Mouse (Mus musculus): Measurements from ENCODE around the gene Gab1.

The Gab1 gene

GRCm38 (mm10) chr8:80843744-80844434 is 36.4 kb downstream of the Gab1 start:
- no peak for DNase-seq (ENCODE audit: low spot score)

GRCm38 (mm10) chr8:80842514-80842913 is 37.8 kb downstream of the Gab1 start:
- DNase-seq (ENCODE audit: low spot score), result no peak

GRCm38 (mm10) chr8:80840090-80840489 is 40.2 kb downstream of the Gab1 start:
- no peak for DNase-seq (ENCODE audit: low spot score)

DNA sequence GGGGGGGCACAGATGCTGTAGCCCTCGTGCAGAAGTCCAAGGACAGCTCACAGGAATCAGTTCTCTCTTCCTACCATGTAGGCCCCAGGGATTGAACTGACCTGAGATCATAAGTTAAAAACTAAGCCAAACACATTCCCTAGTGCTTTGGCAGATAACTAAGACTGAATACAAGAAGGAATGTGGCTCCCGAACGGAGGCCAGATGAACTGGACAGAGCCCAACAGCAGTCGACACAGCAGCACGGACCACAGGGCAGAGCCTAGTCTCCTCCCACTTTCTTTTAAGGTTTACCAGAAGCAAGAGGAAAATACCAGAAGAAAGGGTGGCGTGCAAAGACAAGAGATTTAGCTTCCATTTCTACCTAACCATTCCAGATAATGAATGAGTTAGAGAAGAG is 42.1 kb downstream of the Gab1 start:
- DNase-seq (ENCODE audit: low spot score), result no peak

GRCm38 (mm10) chr8:80835401-80835800 is 44.9 kb downstream of the Gab1 start:
- DNase-seq (ENCODE audit: low spot score), result no peak

DNA sequence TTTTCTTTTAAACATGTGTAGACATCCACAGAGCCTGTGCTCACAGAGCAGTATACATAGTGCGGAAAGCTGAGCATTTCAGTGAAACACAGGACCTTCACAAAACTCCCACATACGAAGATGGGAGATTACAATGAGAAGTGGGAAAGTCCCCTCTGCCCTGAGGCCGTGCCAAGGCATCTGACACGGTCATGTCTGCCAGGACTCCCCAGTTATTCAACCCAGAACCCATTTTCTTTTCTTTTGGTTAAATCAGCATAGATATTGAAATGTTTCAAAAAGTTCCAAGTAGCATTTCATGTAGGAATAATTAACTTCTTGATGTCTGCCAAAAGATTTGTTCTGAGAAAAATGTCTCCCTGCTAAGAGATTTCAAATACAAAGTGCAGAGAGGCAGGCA is 45.9 kb downstream of the Gab1 start:
- no peak for DNase-seq (ENCODE audit: low spot score)

DNA sequence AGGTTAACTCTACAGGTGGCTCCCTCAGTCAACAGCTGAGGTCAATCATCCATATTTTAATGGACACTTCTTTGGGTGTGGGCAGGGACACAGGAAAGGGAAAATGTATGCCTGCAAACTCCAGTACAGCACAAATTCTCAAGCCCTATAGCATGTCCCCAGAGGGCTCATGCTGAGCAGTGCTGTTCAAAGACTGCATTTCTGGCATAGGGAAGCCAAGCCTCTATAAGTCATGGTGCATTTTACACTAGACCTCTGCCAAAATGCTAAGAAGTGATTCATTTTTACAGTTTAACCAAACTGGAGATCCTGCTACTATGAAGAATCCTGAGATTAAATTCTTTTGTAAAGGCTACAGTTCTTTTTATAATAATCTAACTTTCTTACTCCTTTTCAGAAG is 47.8 kb downstream of the Gab1 start:
- no peak for DNase-seq (ENCODE audit: low spot score)

GRCm38 (mm10) chr8:80831876-80832524 is 48.3 kb downstream of the Gab1 start:
- no peak for DNase-seq (ENCODE audit: low spot score)

DNA sequence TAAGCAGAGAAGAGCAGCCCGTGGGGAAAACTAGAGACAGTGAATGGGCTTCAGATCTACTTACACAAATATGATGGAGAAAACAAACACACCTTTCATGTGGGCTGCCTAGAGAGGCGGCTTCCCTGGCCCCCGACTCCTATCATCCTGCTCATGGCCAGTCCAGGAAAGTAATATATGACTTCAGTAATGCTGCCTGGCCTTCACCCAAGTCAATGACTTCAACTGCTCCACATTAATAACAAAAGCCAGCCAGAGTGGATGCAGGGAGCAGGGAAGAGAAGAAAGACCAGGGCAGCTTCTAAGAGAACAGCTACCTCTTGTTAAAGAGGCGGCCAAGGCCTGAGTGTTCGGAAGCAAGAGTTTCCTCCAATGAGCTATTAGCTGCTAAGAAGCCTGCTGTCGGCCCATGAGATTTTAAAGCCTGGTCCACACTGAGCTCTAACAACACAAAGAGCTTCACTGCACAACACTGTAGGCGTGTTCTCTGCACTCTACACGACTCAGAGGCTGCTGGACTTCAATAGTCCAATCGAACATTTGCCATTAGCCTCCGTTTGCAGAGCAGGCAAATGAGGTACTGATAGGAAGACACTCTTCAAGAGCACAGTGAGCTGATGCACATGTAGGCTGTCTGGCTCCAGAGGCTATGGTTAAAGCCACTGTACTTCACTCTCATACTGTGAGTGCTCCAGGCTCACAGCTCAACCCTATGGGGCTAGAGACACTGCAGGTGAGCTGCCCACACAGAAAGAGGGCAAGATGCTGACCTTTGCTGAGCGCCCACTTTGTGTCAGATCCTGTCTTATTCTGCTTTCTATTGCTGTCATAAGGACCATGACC is 49.4 kb downstream of the Gab1 start:
- DNase-seq (ENCODE audit: low spot score), result no peak

GRCm38 (mm10) chr8:80830141-80830540 is 50.2 kb downstream of the Gab1 start:
- no peak for DNase-seq (ENCODE audit: low spot score)

DNA sequence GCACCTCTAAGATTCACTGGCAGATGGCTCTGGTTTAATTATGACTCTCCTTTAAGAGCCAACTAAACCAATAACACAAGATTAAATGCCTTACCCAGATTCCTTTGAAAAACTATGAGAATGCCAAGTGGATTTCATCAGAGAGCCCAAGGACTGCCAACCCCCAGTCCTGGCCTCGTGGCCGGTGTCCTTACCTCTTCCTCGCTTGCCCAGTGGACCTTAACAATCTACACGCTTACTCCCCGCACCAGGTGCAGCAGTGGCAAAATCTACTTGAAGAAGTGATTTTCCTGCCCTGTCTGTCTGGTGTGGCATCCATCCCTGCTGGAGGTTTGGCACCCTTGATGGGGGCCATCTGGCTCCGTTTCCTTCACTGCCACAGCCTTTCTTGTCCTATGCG is 53.3 kb downstream of the Gab1 start:
- no peak for DNase-seq (ENCODE audit: low spot score)

- DNase-seq (ENCODE audit: low spot score), result no peak
Measured at GRCm38 (mm10) chr8:80825136-80825535, 55.2 kb downstream of the Gab1 start.

DNA sequence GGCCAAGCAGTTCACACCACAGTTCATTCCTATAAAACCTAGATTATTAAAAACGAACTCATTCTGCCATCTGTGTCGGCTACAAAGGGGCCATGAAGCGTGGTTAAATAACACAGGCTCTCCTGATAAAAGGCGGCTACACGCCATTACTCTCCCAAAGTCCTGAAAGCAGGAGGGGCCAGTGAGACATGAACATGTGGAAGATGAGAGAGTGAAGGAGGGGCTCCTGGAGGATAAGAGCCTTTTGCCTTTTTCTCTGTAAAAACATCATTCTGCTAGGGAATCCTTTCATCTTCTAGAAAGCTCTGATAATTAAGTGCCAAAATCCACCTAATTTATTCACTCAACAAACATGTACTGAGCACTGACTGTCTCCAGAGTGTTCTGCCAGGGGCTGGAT is 55.9 kb downstream of the Gab1 start:
- no peak for DNase-seq (ENCODE audit: low spot score)

GRCm38 (mm10) chr8:80823250-80823649 is 57.1 kb downstream of the Gab1 start:
- no peak for DNase-seq (ENCODE audit: low spot score)

- no peak for DNase-seq (ENCODE audit: low spot score)
Measured at GRCm38 (mm10) chr8:80821367-80822225, 58.7 kb downstream of the Gab1 start.

GRCm38 (mm10) chr8:80818978-80819377 is 61.3 kb downstream of the Gab1 start:
- no peak for DNase-seq (ENCODE audit: low spot score)

DNA sequence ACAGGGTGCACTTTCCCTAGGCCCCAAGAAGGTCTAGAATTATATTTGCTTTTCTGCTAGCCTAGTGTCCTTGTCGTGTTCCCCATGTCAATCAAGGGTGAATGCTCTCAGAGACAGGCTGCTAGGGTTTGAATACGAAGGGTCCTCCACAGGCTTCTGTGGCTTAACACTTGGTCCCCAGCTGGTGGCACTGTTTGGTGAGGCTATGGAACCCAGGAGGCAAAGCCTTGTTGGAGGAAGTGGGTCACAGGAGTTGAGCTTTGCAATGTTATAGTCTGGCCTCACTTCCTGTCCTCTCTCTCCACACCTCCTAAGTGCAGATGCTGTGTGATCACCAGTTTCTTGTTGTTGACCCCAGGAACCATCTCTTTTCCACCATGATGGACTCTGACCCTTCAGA is 63.3 kb downstream of the Gab1 start:
- no peak for DNase-seq (ENCODE audit: low spot score)

DNA sequence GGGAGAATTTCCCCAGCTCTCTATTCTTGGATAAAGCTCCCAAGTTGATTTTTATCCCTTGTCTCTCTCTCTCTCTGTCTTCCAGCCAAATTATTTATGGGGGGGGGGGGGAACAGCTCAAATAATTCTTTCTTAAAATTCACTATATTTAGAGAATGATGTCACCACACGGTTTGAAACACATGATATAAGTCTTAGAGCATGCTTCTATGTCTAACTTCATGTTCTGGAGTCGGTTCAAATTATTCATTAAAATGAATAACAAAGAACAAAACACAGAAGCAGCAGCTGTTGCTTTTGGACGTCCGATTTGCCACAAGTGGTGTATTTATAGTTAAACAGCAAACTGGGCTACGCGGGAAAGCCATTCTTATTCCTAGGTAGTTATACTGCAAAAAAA is 65.1 kb downstream of the Gab1 start:
- DNase-seq (ENCODE audit: low spot score), result no peak

DNA sequence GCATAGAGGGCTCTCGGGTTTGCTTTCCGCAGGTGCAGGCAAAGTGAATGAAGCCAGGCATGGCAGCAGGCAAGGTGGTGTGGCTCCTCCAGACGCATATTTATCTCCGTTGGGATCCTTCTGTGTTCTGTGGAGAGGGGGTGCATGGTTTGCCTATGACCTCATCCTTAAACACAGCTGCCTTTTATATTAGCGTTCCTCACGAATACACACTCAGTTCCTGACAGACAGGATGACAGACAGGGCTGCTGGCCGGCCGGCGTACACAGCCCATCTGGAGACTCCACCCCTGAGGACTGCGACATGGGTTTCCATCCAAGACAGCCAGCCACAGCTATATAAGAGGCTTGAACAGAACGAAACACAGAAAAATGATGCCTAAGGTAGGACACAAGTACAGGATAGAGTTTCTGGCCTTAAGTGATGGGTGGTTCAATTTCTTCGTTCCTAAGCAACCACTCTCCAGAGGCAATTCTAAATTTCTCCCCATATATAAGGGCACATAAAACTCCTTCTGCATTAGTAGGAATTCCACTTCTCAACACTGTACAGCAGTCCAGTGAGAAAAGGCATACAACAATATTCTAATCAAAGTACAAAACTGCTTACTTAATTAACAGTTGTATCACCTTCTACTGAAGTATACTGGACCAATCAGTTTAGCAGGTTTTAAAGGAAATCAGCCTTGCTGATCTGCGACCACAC is 66.1 kb downstream of the Gab1 start:
- no peak for DNase-seq (ENCODE audit: low spot score)

- DNase-seq (ENCODE audit: low spot score), result no peak
Measured at GRCm38 (mm10) chr8:80813439-80813838, 66.9 kb downstream of the Gab1 start.

DNA sequence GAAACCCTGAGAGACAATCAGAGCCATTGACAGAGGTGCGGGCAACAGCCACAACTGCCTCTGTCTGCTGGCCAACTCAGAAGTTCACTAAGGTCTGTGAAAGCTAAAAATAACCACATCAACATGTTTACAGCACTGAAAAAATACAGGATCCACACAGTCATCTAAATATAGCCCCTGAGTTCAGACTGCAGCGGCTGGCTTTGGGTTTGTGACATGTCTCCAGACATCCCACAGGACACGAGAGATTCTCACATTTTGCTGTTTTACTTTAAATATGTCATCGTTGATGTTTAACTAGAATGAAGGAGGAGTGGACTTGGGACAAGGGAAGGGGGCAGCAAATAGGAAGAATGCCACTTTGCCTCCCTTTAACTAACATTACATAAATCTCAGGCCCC is 68.7 kb downstream of the Gab1 start:
- no peak for DNase-seq (ENCODE audit: low spot score)

DNA sequence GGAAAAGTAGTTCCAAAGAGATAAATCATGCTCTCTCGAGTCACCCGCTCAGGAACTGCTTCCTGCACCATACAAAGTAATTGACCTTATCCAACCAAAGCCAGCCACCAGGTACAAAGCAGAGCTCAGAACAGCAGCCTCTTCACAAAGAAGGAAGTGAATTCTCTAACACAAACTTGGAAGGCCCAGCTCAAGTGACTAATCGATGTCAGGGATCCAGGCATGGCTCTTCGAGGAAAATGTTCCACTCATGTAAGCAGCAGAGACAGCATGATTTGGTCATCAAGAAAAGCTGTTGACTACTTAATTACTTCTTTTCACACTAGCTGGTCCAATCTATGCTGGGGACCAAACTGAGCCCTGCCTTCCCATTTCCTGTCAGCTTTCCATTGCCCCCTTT is 69.4 kb downstream of the Gab1 start:
- DNase-seq (ENCODE audit: low spot score), result no peak
